Mouse (Mus musculus): ENCODE data around the gene Ppp2r3d. TPM values are rescaled to one million over a fixed set of nuclear protein-coding genes. Genes with fewer than 3 reads are reported as not detected.

The Ppp2r3d gene
- polyA plus RNA-seq, 1 experiment from 2014 or later: 119 TPM

Other genes starting within 250 kb of the Ppp2r3d start
- 6.4 and 7.7 TPM in 2 replicates for gene 2010315B03Rik, start 164.2 kb downstream of the Ppp2r3d start, polyA plus RNA-seq (2015; fragmentation: Nextera tagmentation; extraction: Ambion mirVana)
- not detected in 2 replicates for gene Gm21836, start 16.9 kb upstream of the Ppp2r3d start, polyA plus RNA-seq (2015; fragmentation: Nextera tagmentation; extraction: Ambion mirVana)